Mouse (Mus musculus) R1 (cell line): ENCODE measurements around the gene Med8.

Source experiments
- DNase-seq: peaks from one replicate; pipeline ENCODE4 v3.0.0-alpha.2; 2018; ENCODE audit warnings: low read depth, low spot score

Med8 gene

DNA sequence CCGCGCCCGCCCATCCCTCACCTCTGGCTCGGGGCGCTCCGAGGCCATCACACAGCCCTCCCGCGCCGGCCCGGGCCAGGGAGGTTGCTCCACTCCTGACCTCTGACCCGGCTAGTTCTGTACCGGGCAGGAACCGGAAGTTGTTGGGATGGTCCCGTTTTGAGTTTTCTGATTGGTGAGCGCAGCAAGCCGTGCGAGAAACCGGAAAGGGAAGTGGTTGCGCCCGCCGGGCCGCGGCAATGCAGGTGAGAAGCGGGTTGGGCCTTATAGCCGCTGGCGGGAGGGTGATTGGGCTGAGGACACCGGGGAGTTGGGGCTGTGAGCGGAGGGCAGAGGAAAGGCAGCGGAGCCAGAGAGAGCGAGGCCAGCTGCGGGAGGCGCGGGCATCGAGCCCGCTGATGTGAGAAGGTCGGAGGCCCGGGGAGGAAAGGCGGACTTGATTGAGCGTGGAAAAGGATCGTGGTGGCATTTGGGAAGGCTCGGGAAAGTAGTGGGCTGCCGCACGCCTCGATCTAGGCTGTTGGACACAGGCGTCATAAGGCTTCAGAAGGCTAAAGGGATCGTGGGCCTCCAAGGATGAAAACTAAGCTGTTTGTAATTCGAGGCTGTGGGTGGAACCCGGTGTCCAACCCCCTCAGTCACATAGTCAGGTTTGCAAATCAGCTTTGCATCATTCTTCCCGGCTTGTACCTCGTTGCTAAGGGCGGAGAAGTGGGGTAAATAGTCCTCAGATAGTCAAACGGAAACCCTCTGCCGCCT lies at the start of gene Med8, which contains the start of gene Szt2:
Gene Med8, plus strand, starts transcription at position 196 of the 759 bp plus-strand sequence.
Gene Szt2, minus strand, starts transcription at position 132 of the 759 bp plus-strand sequence.
- DNase-seq: peak; percentile 96

DNA sequence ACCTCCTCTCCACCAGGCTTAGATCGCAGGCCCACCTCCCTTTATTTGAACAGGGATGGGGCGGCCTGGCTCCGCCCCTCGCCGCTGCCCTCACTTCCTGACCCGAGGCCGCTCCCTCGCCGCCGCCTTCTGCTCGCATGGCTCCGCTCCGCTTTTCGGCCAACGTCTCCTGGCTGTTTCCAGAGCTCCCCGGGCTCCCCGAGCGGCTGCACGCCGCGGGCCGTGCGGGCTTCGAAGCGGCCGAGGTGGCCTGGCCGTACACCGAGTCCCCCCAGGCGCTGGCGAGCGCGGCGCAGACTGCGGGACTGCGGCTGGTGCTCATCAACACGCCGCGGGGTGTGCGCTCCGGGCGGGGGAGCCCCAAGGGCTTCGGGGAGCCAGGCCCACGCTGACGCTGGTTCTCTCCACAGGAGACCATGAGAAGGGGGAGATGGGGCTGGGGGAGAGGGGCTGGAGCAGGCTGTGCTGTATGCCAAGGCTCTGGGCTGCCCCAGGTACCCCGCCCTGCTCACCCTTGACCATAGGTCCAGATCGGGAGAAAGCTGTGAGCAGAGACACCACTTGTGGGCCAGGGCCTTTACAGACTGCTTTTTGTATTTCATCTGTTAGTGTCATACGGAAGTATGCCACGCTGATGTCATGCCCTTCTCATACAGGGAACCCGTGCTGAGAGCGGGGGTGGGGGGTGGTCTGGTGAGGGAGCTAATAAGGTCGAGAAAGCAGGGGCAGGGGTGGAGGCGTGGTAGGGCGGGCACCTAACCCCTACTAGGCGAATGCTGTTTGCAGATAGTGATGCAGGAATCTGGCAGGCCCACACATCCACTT lies 49.0 kb upstream of the Med8 start:
- DNase-seq: peak; percentile 69

DNA sequence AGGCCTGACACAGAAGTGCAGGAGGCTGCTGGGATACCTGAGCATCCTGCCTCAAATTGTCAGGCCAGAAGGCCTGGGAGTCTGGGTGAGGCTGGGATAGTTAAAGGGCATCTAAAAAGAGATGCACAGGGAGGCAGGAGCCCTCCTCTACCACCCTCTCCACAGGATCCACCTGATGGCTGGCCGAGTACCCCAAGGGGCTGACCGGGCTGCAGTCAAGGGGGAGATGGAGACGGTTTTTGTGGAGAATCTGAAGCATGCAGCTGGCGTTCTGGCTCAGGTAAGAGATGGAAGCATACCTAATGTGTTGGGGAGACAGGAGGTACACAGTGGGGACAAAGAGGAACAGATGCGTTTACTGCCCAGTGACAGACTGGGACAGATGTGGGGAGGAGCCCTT lies 47.7 kb upstream of the Med8 start:
- DNase-seq: no peak

DNA sequence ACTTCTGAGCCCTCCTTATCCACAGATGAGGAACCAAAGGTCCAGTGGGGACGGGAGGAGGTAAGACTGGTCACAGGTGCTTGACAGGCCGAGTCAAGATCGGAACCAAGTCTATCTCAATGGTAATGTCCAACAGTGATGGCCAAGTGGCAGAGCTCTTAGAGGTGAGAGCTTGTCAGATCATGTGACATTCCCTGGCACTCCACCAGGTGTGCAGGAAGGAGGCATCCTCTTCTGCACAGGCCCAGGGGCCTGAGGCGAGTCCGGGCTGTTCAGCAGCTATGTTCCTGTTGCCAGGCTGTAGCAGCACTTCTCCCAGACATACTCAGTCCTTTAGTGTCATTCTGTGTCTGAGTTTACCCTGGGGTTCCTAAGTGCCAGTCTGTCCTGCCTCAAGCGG lies 46.3 kb upstream of the Med8 start:
- no peak for DNase-seq

DNA sequence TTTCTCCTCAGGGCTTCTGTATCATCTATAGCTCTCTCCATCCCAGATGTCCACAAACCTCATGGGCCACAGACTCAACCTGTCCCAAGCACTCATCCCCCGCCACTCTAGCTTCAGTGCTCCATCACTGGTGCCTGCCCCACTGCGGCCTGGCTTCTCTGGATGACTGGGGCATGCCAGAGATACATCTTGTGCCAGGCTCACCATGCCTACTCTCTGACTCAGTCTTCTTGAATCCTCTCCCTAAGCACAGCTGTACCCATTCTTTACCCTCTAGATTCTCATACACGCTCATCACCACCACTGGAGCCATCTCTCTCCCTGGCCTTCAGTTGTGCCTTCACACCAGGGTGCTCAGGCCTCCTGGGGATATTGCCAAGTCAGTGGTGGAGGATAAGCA lies 45.2 kb upstream of the Med8 start:
- DNase-seq: no peak

DNA sequence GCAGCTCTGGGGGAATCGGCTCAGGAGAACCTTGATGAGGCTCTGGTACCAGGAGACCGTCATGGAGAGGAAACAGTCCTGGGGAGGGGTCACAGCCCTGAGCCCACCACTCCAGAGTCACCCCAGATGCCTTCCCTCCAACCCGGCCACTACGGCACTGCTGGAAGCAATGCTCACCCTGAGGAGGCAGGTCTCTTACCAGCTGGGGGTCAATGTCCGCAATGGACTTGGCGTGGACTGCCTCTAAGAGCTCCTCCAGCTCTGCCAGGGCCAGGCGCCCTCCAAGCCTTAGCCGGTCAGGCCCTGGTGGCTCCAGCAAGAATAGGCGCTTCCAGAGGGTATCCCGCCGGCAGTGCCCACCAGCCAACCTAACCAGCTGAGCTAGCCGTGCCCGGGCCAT lies 44.5 kb upstream of the Med8 start:
- no peak for DNase-seq

DNA sequence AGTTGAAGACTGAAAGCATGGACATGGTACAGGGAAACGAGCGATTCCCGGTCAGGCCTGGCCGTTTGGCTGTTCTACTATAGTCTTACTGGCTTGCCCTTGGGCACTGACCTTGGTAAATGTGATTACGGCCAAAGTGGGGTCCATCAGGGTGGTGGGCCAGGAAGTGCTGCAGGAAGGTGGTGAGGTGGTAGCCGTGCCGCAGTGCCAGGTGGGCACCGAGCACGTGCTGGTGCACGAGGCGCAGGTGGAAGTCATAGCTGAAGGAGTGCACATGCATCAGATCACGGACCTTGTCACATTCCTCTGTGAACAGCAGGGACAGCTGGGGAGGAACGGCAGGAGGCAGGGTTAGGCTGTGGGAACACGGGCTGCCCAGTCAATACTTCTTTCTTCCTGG lies 43.1 kb upstream of the Med8 start:
- no peak for DNase-seq

DNA sequence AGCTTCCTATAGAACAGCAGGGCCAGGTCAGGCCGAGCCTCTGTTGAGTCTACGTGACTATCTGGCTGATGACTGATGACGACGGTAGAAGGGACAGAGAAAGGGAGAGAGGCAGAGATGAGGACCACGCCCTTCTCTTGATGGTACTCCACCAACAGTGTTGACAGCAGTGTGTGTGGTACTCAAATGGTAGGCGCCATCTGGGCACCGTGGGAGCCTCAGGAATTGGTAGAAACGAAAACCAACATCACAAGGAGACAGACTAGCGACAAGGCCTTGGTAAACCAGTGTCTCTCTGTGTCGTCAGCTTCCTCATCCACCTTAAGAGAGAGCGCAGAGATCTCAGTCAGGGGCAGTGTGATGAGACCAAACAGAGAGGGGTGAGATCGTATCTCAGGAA lies 41.6 kb upstream of the Med8 start:
- no peak for DNase-seq

DNA sequence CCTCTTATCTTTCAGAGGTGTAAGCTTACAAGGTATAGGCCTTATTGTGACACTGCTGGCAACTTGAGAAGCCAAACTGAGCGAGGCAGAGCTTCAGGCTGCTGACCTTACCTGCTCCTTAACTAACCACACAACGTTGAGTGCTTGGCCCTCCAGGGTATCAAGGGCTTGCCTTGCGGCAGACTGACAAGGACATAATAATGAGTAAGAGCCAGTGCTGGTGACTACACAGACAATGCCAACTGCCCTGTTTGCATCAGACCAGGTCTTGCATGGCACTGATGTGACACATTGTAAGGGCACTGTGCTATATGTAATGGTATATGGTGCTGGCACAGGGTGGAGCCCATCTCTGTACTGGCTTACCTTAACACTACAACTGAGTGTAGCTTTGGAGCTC lies 40.5 kb upstream of the Med8 start:
- no peak for DNase-seq

DNA sequence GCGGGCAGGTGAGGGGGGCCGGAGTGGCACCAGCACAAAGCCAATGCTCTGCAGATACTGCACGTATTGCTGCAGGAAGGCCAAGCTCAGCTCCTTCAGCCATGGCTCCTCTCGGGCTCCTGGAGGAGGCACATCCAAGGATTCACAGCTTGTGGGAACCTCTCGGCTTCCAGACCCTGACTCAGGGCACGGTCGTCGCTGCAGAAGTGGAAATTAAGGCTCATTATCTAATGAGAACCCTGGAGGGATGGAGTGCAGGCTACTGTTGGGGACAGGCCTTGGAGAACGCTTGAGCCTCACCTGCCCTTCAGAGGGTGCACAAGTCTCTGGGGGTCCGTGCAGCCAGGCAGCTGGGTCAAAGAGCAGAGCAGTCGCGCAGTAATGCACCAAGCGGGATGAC lies 37.3 kb upstream of the Med8 start:
- no peak for DNase-seq

DNA sequence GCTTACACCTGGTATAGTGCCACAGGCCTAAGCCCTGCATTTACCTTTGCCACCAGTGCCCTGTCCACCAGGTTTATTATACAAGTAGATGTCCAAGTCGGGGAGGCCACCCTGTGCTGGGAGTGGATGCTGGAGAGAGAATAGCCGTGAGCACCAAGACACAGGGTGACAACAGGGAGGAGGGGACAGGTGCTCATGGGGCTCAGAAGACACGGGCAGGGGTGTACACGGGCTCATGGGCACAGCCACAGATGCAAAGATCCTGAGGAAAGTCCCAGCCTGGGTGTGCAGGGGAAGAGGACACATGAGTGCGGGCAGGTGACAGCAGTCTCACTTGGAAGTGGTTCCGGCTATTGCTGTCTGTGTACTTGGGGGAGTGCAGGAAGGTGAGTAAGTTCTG lies 33.1 kb upstream of the Med8 start:
- DNase-seq: no peak

DNA sequence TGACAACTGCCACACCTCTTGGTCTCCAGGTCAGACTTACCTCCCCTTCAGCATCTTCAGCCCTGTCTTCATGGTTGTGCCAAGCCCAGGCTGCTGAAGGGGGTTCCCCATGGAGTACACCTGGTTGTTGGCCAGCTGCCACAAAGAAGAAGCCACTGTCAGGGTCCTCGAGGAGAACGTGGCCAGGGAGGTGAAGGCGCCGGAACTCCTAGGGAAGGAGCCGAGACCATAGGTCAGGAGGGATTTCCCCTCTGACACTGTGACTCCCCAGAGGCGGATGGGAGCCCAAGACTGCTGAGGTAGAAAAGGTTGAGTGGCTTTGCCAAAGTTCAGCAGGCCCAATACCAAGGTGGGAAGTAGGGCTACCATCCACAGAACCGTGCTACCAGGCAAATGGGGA lies 25.9 kb upstream of the Med8 start:
- no peak for DNase-seq

DNA sequence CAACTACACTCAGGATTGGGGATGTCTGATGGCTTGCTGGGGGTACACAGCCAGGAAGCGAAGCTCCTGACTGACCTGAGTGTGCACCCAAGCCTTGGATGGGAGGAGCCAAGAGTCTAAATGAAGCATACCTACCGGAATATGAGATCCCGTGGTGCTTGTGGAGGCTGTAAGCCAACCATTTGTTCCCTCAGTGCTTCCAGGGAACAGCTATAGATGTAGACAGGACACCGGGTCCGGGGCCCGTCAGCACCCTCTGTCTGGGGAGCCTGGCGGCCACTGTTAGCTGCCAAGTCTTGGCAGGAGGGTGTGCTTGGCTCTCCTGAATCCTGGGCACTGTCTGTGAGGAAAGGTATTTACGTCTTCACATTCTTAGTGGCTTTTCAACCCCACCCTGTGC lies 21.8 kb upstream of the Med8 start:
- no peak for DNase-seq

DNA sequence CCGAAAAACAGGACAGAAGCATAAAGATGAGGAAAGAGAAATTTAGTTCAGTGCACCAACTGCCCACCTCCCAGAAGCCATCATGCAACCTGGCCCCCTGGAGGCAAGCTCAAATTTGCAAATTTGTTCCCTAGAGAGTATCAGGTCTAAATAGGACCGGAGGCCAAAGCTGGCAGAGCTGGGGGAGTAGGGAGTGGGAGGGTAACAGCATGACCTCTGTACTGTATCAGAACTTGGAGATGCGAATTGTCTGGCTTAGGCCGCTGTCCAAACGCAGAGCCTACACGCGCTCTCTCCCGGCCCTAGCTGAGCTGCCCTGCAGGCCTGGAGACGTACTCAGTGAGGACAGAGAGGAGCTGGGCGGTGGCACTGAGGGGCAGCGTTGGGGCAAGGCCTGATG lies 19.0 kb upstream of the Med8 start:
- no peak for DNase-seq

DNA sequence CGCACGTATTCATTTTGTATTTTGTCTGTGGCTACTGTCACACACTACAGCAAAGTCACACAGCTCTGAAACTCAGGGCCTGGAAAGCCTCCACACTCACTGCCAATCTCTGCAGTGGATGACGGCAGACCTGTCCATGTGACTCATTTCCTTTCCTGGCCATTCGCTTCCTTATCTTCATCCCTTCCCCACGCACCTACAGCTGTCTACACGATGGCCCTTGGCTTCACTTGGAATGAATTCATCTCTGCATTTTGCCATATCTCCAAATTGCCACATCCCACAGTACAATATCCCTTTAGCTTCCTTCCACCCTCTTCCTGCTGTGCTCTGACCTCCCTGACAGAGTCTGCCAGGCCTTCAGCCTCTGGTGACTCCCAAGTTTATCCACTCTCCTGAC lies 14.6 kb upstream of the Med8 start:
- DNase-seq: no peak

DNA sequence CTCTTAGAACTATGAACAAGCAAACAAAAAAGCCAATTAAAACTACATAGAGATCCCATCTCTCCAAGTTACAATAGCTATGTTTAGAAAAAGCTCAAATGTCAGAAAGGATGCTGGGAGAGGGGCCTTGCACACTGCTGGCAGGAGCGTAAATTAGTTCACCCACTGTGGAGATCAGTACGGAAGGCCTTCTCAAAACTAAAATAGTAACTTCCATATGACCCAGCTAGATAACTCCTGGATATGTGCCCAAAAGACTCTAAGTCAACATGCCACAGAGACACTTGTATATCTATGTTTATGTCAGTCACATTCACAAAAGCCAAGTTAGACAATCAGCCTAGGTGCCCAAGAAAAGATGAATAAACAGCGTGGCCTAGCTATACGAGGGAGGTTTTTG lies 13.8 kb upstream of the Med8 start:
- no peak for DNase-seq

DNA sequence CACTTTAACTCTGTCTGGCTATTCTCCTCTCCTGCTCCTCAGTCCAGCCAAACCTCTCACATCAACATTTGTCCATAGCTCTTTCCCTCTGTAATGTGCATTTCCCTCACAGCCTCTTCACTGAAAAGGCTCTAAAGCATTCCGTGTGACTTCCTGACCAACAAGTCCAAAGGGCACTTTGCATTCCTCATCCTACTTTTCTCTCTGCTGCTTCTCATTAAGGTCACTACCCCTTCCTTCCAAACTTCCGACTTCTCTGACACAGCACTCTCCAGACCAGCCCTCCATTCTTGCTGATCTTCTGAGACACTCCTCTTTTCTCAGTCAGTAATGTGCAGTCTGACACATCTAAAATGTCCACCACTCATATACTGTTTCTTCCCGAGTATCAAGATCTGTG lies 12.7 kb upstream of the Med8 start:
- DNase-seq: peak; percentile 17

DNA sequence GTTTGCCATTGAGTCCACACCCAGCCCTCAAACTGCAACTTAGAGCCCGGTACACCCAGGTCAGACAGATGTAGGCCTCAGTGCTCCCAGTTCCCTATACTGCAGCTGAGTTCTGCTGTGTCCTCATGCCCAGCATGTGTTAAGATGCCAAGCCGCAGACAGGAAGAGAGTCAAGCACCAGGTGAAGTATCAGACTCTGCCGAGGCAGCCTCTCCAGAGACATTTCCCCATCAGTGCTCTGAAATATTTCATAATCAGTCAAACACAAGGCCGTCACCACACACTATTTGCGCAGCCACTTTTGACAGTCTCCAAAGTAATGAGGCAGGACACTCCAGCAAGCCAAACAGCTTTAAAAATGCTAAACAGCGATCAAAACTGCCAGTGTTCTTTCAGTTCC lies 10.7 kb upstream of the Med8 start:
- no peak for DNase-seq

DNA sequence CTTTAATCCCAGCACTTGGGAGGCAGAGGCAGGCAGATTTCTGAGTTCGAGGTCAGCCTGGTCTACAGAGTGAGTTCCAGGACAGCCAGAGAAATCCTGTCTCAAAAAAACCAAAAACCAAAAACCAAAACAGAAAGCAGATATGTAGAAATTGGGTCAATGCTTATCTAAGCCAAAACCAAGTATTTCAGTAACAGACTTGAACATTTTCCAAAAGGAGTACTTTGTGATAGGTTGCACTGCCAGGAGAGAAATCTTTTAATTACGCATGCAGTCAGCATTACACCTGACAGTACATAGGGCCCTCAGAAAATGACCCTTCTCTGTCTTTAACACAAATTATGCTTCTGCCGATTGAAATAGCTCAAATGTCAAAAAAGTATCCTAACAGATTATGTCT lies 7.7 kb upstream of the Med8 start:
- DNase-seq: no peak

DNA sequence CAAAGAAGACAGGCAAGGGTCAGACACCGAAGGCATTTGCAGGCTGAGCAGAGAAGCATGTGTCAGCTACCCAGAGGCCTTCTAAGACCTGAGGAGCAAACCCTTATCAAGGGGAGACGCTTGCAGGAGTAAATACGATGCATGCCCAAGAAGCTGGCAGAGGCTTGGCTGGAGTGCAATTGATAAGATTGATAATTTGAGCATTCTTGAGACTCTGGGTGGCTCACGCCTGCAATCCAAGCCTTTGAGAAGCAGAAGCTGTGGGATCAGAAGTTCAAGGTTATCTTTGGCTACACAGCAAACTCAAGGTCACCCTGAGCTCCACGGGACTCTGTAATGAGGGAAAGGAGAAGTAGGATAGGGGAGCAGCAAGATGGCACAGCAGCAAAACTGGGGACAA lies 7.2 kb upstream of the Med8 start:
- no peak for DNase-seq

DNA sequence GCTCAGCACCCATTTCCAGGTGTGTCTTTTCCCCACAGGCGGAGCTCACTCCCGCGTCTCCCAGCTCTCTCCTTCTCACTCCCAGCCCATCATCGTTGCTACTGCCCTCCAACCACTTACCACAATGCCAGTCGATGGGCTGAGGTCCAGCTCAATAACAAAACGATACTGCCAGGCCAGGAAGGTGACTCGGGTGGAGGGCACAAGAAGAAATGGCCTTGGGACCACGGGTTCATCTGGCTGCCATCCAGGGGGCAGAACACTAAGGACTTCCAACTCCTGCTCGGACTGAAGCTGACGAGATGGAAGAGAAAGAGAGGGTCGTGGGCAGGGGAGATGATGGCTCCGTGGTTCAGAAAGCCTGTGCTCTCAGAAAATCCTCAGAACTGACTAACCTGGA lies 6.4 kb upstream of the Med8 start:
- no peak for DNase-seq

DNA sequence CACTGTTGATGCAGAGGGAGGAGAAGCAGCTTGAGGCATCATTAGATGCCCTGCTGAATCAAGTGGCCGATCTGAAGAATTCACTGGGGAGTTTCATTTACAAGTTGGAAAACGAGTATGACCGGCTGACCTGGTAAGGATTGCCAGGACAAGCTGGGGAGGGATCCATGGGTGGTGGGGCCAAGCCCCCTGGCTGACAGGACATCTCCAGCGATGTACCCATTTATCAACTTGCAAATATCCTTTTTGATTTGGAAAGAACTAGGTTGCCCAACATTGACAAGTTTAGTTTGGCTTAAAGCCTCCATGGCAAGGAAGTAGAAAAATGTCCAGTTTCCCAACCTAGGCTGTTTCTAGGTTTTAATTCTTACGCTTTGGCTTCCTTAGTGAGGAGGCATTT lies 1.7 kb downstream of the Med8 start:
- no peak for DNase-seq

DNA sequence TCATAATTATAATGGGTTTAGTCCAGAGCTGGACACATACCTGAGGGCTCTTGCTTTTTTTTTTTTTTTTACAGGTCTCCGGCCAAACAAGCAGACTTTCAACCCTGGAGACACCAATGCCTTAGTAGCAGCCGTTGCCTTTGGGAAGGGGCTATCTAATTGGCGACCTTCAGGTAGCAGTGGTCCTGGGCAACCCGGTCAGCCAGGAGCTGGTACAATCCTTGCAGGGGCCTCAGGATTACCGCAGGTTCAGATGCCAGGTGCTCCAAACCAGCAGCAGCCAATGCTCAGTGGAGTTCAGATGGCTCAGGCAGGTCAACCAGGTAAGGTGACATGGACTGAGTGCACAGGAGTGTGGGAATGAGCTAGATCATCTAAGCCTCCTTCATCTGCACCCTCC lies 4.4 kb downstream of the Med8 start:
- no peak for DNase-seq
